Mouse (Mus musculus) intestine, embryonic 15.5 days (tissue): ENCODE results near the gene Timm22. TPM values are rescaled to one million over a fixed set of nuclear protein-coding genes. Genes with fewer than 3 reads are reported as not detected.

Source experiments
- ATAC-seq: fragments of 200-750 bp; cut with Nextera tagmentation; 2 replicates; pipeline ENCODE4 v1.8.0; 2017; ENCODE audit warnings: moderate TSS enrichment, moderate library complexity
- H3K27ac ChIP-seq: fragments of 300-500 bp; sonication (generic); 2 replicates; pipeline ENCODE4 v1.5.1; 2015; ENCODE audit warnings: mild to moderate bottlenecking, inconsistent platforms
- H3K27me3 ChIP-seq: fragments of 300-500 bp; sonication (generic); replicated peaks from 2 replicates; pipeline ENCODE4 v1.6.1; 2015; ENCODE audit warnings: inconsistent platforms
- H3K36me3 ChIP-seq: fragments of 300-500 bp; sonication (generic); 2 replicates; pipeline ENCODE4 v1.6.1; 2015; ENCODE audit warnings: inconsistent platforms
- H3K4me1 ChIP-seq: fragments of 300-500 bp; sonication (generic); replicated peaks from 2 replicates; pipeline ENCODE4 v1.6.1; 2015; ENCODE audit warnings: inconsistent platforms
- H3K4me2 ChIP-seq: fragments of 300-500 bp; sonication (generic); replicated peaks from 2 replicates; pipeline ENCODE4 v1.6.1; 2015; ENCODE audit warnings: mild to moderate bottlenecking, inconsistent platforms
- H3K4me3 ChIP-seq: fragments of 300-500 bp; sonication (generic); replicated peaks from 2 replicates; pipeline ENCODE4 v1.5.1; 2015; ENCODE audit warnings: inconsistent platforms
- H3K9ac ChIP-seq: fragments of 300-500 bp; sonication (generic); 2 replicates; pipeline ENCODE4 v1.6.1; 2015; ENCODE audit warnings: inconsistent platforms
- H3K9me3 ChIP-seq: fragments of 300-500 bp; sonication (generic); 2 replicates; pipeline ENCODE4 v1.6.1; 2016; ENCODE audit warnings: inconsistent platforms
- WGBS: fragments of 180-500 bp; shearing (Covaris S2); methylation state at CpG from one replicate; pipeline ENCODE4 v1.1.7; 2015; 5-methylcytosine and 5-hydroxymethylcytosine counted together
- polyA plus RNA-seq: library from polyadenylated mRNA; unstranded; fragments of >200 nt; fragmentation: Nextera tagmentation; extraction: Ambion mirVana; gene quantifications from 2 replicates; pipeline ENCODE4 v1.2.1, GENCODE M21; 2015

The Timm22 gene
- polyA plus RNA-seq, 1 experiment from 2014 or later, result 103 TPM

DNA sequence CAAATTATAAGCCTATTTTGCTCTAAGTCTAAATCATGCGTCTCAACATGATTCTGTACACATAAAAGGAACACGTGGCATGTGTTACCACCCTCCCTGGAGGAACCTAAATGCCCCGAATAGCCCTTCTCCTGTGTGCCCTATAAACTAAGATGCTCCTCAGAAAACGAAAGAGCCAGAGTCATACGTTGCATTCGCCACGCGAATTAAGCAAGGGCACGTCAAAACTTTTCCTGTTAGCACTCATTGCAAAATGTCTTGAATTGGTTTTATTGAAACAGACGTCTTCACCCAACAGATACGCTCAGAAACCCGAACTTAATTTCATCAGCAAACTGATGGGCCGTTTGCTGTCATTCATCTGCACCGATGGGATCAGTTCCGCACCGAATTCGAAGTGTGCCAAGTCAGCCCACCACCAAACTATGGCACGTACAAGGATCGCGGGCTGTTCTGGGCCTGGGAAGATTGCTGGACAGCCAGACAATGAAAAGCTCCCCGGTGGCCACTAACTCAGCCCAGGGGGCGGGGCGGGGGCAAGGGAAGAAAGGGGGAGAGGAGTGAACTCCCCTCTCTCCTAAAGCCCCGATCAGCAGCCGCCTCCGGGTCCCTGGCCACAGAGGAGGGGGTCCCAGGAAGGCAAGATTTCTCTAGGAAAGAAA lies 9.0 kb upstream of the Timm22 start:
- Histone ChIP-seq H3K27me3 (no peaks in the 10 kb centered on the region), H3K36me3 (no peaks in the 10 kb centered on the region), H3K4me2 (peak overlapping the region; percentile 89), H3K4me1 (peaks cover 9% of the 10 kb centered on the region; the same call in 1 of the 2 replicates), H3K9ac (peak overlapping the region; percentile 86), H3K4me3 (peak overlapping the region; percentile 86), H3K9me3 (no peaks in the 10 kb centered on the region), H3K27ac (peak overlapping the region; percentile 91)
- peak; percentile 15; the same call in 1 of the 2 replicates for ATAC-seq
- WGBS, result 1% methylated on average over 26 of the region's 26 CpGs

DNA sequence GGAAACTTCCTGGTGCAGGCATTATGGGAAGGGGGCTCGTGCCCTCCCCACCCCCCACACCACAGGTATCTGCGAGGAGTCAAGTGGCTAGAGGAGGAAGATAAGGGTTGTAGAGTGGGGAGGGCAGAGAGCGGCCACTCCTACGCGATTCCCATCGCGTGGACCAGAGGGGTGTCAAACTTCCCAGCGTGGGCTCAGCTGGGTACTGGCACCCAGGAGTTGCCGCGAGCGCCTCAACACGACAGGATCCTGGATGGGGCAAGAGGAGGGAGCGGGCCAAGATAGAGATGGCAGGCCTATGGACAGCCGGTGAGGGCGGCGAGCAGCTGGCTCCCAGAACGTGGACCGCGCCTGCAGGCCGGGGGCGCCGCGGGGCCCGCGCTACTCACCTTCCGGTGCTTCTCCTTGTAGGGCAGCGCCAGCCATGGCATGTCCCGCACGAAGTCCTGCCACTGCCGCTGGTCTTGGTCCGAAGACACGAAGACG lies 8.4 kb upstream of the Timm22 start:
- WGBS, result 0% methylated on average over 33 of the region's 33 CpGs
- Histone ChIP-seq H3K36me3 (no peaks in the 10 kb centered on the region), H3K27ac (peak overlapping the region; percentile 91), H3K27me3 (no peaks in the 10 kb centered on the region), H3K9me3 (no peaks in the 10 kb centered on the region), H3K9ac (peak overlapping the region; percentile 86), H3K4me1 (peaks cover 6% of the 10 kb centered on the region; the same call in 1 of the 2 replicates), H3K4me2 (peak overlapping the region; percentile 89), H3K4me3 (peak overlapping the region; percentile 86)
- peak; percentile 64 for ATAC-seq

DNA sequence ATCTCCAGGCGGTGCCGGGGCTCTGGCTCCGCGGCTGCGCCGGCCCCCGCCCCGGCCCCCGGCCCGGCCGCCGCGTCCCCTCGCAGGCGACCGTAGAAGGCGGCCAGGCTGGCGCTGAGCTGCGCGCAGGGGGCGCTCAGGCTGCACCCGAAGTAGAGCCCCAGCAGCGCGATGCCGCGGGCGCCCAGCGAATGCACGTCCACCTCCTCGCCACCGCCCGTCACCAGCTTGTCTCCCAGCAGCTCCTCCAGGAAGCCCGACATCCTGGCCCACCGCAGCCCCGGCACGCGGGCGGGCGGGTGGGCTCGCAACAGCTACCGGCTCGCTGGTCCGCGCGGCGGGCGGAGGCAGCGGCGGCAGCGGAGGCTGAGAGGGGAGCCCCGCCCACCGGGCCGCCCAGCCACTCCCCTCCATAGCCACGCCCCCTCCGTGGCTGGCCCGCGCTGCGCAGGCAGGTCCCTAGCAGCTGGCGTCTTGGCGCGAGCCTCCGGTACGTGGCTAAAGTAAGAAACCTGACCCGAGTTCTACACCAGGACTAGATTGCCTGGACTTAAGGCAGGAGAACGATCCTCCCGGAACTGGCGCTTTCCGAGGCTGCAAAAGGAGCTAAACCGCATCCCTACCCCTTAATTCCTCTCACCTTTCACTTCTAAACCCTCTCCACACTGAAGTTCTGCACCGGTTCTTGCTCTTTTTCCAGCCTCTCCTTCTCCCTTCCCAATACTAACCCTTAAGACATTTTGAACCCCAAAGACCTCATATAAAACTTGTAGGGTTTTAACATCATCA lies 7.8 kb upstream of the Timm22 start, which contains the start of gene Nxn:
Gene Nxn (minus strand): TSS at position 343 of the 789 bp plus-strand sequence.
- Histone ChIP-seq H3K36me3 (no peaks in the 10 kb centered on the region), H3K9ac (peak within 1 kb of the TSS; percentile 86), H3K4me3 (peak within 1 kb of the TSS; percentile 86), H3K4me1 (peaks cover 6% of the 10 kb centered on the region; the same call in 1 of the 2 replicates), H3K27ac (peak within 1 kb of the TSS; percentile 91), H3K4me2 (peak within 1 kb of the TSS; percentile 89), H3K27me3 (no peaks in the 10 kb centered on the region), H3K9me3 (no peaks in the 10 kb centered on the region)
- WGBS, result under 1% methylated on average over 70 of the region's 70 CpGs
- ATAC-seq, result peak; percentile 95

DNA sequence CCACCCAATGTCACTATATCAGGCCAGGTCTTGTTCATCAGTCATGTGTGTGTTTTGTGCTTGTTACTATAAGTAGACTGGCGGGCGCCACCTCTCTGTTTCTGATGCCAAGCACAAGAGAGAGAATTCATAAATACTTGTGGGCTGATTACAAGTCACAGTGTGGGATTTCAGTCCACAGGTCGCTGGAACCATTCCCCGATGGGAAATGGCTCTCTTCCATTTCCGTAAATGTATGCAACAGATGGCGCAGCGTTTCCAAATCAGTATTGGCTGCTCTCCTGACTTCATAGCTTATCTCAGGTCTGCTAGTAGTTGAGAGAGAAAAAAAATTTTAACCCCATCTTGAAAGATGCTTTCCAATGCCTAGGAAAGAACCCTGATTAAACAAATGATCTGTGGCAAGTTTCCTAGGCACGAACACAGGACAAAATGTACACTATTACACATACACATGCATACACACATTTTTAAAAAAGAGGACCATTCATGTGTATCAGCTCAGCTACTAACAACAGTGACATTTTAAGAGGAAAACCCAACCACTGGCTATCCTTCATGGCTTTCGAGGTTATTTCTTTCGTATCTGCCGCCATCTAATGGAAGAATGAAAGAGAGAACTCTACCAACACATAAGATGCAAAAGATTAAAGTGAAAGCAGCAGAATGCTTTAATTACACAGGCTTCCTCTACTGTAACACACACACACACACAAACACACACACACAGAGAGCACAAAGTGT lies 7.0 kb upstream of the Timm22 start:
- 6% methylated on average over 11 of the region's 11 CpGs for WGBS
- H3K27me3 ChIP-seq, result no peaks in the 10 kb centered on the region
- peak overlapping the region; percentile 86 for H3K4me3 ChIP-seq
- H3K9me3 ChIP-seq, result no peaks in the 10 kb centered on the region
- no peak overlapping the region for H3K9ac ChIP-seq
- peak overlapping the region; percentile 91 for H3K27ac ChIP-seq
- H3K36me3 ChIP-seq, result no peaks in the 10 kb centered on the region
- H3K4me2 ChIP-seq, result peak overlapping the region; percentile 89
- ATAC-seq, result peak; percentile 38
- H3K4me1 ChIP-seq, result peaks cover 6% of the 10 kb centered on the region; the same call in 1 of the 2 replicates

DNA sequence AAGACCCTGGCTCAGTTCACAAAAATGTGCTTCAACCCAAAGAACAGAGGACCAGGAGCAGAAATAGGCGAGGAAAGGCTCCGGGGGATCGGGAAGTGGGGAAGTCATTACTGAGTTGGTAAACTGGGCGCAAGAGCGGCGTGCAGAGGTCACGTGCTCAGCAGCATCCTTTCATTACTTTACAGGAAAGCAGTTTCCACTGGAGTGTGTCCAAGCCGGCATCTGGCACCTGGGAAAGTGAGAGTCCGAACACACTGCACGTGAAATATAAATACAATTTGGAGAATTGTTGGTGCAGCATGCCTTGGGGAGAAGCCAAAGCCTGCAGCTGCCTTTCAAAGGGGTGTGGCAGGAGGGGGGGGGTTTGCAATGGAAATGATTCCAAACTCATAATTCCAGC lies 5.4 kb upstream of the Timm22 start:
- H3K4me1 ChIP-seq, result peaks cover 6% of the 10 kb centered on the region; the same call in 1 of the 2 replicates
- H3K36me3 ChIP-seq, result no peaks in the 10 kb centered on the region
- no peak overlapping the region for H3K4me3 ChIP-seq
- H3K9me3 ChIP-seq, result no peaks in the 10 kb centered on the region
- WGBS, result 64% methylated on average over 10 of the region's 10 CpGs
- no peaks in the 10 kb centered on the region for H3K27me3 ChIP-seq
- no peak overlapping the region for H3K9ac ChIP-seq
- ATAC-seq, result no peak
- H3K4me2 ChIP-seq, result no peak overlapping the region
- H3K27ac ChIP-seq, result no peak overlapping the region

DNA sequence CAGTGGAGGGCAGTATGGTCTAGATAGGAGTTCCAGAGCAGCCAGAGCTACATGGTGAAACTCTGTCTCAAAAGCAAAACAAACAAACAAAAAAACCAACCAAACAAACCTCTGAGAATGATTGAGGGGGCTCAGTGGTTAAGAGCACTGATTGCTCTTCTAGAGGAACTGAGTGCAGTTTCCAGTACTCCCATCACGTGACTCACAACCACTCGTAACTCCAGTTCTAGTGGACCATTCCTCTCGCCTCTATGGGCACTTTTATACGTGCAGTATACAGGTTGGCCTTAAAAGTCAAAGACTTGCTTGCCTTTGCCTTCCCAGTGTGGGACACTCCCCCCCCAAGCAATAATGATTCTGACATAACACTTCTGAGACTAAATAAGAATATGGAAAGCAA lies 1.6 kb upstream of the Timm22 start:
- 69% methylated on average over 4 of the region's 4 CpGs for WGBS
- no peak for ATAC-seq
- no peaks in the 10 kb centered on the region for H3K27me3 ChIP-seq
- no peak overlapping the region for H3K27ac ChIP-seq
- no peaks in the 10 kb centered on the region for H3K36me3 ChIP-seq
- H3K4me1 ChIP-seq, result 0 out of 2 replicates have a peak, but pooled peaks cover 6% of the 10 kb centered on the region
- no peak overlapping the region for H3K4me3 ChIP-seq
- H3K4me2 ChIP-seq, result no peak overlapping the region
- H3K9ac ChIP-seq, result no peak overlapping the region
- no peaks in the 10 kb centered on the region for H3K9me3 ChIP-seq

DNA sequence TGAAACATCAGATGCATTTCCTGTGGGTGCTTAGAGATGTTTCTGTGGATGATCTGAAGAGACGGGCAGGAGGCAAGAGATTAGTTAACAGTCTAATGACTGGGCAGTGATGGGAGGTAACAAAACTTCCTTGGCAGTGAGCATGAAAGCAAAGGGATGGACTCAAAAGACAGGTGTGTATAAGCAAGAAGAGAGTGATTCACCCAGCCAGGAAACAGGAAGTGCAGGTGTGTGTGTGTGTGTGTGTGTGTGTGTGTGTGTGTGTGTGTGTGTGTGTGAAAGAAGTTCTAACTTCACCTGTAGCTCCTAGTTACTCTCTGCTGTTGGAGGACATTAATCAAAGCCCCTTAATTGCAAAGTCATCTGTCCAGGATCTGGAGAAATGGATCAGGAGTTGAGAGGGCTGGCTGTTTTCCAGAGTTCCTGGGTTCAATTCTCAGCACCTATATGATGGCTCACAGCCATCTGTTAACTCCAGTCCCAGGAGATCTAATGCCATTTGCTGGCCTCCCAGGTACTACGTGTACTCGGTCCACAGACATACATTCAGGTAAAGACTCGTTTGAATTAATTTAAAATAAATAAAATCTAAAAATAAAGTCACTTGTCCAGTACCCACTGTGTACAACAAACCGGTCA lies 1.0 kb upstream of the Timm22 start:
- H3K9me3 ChIP-seq, result no peaks in the 10 kb centered on the region
- 0 out of 2 replicates have a peak, but pooled peaks cover 6% of the 10 kb centered on the region for H3K4me1 ChIP-seq
- 80% methylated on average over 5 of the region's 5 CpGs for WGBS
- no peaks in the 10 kb centered on the region for H3K27me3 ChIP-seq
- no peak overlapping the region for H3K27ac ChIP-seq
- no peak overlapping the region for H3K9ac ChIP-seq
- no peak for ATAC-seq
- no peak overlapping the region for H3K4me3 ChIP-seq
- no peak overlapping the region for H3K4me2 ChIP-seq
- no peaks in the 10 kb centered on the region for H3K36me3 ChIP-seq

DNA sequence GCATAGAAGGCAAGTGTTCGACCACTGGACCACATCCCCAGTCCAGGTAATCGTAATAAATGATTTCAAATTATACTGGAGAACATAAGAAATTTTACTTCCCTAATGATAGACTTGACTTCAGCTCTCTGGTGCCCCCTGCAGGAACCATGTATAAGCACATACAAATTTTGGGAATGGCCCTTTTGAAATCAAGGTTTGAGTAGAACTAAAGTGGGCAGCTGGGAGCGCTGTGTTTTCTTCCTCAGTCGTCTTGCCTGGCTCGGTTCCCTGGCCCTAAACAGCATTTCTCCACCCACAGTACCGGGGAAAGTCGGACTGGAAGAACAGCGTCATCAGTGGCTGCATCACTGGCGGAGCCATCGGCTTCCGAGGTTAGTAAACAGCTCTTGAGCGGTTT lies 4.1 kb downstream of the Timm22 start:
- Histone ChIP-seq H3K4me3 (no peak overlapping the region), H3K9me3 (no peaks in the 10 kb centered on the region), H3K27ac (no peak overlapping the region), H3K27me3 (no peaks in the 10 kb centered on the region), H3K4me2 (no peak overlapping the region), H3K9ac (no peak overlapping the region), H3K36me3 (peaks cover 15% of the 10 kb centered on the region), H3K4me1 (0 out of 2 replicates have a peak, but pooled peaks cover 6% of the 10 kb centered on the region)
- no peak for ATAC-seq
- 68% methylated on average over 12 of the region's 12 CpGs for WGBS

DNA sequence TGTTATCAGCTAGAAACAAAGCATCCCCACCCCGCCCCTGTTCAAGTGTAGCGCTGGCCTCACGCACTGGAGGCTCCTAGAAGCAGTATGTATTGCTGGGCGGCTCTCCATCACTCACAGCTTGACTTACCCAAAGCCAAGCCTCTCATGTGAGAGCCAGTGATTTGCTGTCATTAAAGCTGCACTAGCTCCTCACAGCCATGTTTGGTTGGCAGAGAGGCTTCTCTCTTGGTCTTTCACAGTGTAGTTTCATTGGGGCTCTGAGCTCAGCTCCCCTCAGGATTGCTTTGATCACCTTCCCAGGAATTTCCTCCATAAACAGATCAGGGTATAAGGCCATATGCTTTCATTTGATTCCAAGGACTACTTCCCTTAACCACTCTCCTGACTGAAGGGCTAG lies 6.5 kb downstream of the Timm22 start:
- Histone ChIP-seq H3K4me3 (no peak overlapping the region), H3K27me3 (no peaks in the 10 kb centered on the region), H3K36me3 (peaks cover 30% of the 10 kb centered on the region), H3K27ac (no peak overlapping the region), H3K9ac (no peak overlapping the region), H3K4me1 (peaks cover 2% of the 10 kb centered on the region; the same call in 1 of the 2 replicates), H3K9me3 (no peaks in the 10 kb centered on the region), H3K4me2 (no peak overlapping the region)
- 76% methylated on average over 4 of the region's 4 CpGs for WGBS
- no peak for ATAC-seq

DNA sequence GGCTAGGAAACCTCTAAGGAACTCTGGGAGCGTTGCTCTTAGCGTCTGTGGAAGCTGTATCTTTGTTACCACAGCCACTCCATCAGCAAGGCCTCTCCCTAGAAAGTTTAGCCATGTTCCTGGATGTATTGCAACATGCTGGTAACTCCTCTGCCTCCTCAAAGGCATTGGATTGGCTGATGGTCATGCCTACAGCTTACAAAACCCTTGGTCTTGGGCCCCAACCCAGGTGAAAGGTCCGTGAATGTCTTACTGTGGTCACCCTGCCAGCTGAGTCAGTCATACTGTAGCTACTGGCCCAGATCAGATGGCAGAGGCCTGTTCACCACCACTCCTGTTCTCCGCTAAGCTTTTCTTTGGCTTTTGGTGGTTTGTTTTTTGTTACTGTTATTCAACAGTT lies 8.2 kb downstream of the Timm22 start:
- no peaks in the 10 kb centered on the region for H3K27me3 ChIP-seq
- no peak overlapping the region for H3K4me2 ChIP-seq
- no peak overlapping the region for H3K27ac ChIP-seq
- H3K9ac ChIP-seq, result no peak overlapping the region
- peaks cover 2% of the 10 kb centered on the region; the same call in 1 of the 2 replicates for H3K4me1 ChIP-seq
- WGBS, result 94% methylated on average over 4 of the region's 4 CpGs
- peaks cover 47% of the 10 kb centered on the region for H3K36me3 ChIP-seq
- no peaks in the 10 kb centered on the region for H3K9me3 ChIP-seq
- H3K4me3 ChIP-seq, result no peak overlapping the region
- no peak for ATAC-seq

DNA sequence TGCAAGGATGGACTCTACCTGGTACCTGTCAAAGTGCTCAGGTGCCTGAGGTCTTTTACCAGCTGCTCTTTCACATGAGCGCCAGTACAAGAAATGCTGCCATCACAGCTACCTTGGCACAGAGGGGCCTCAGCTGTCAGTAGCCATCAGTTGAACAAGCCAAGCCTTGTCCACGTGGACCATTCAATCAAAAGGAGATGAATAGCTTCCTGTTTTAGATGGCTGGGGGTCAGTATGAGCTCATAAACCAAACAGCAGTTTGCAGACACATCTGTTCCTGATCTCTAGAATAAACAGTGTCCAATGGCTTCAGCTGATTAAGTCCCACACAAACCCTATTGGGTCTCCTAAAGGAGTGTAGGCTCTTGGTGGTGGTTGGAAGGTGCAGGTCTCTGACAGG lies 9.2 kb downstream of the Timm22 start:
- no peak for ATAC-seq
- Histone ChIP-seq H3K4me1 (peaks cover 2% of the 10 kb centered on the region; the same call in 1 of the 2 replicates), H3K27me3 (no peaks in the 10 kb centered on the region), H3K9ac (no peak overlapping the region), H3K9me3 (no peaks in the 10 kb centered on the region), H3K36me3 (peaks cover 47% of the 10 kb centered on the region), H3K27ac (0 out of 2 replicates have a peak overlapping the region, but pooled peaks have one; percentile 23), H3K4me2 (no peak overlapping the region), H3K4me3 (no peak overlapping the region)
- 42% methylated on average over 2 of the region's 2 CpGs for WGBS
